Mouse (Mus musculus): ENCODE data around the gene Runx3.

The Runx3 gene

DNA sequence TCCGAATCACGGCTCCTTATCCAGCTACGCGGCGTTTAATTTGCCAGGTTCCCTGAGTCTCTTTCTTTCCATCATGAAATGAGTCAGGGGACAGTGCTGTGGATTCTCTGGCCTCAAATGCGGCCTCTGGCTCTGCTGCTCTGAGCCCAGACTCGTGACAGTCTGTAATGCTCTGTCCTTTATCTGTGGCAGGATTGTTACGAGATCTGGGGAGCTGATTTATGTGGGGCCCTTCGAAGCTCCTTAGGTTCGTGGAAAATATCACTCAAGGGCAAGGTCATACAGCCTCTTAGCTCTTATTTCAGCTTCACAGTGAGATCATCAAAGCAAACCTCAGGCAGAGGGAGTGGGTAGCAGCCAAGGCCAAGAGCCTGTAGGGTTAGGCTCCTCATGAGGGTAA is 6.2 kb upstream of the Runx3 start:
- DNase-seq (ENCODE audit: low spot score in 2 of 2): no peak

DNA sequence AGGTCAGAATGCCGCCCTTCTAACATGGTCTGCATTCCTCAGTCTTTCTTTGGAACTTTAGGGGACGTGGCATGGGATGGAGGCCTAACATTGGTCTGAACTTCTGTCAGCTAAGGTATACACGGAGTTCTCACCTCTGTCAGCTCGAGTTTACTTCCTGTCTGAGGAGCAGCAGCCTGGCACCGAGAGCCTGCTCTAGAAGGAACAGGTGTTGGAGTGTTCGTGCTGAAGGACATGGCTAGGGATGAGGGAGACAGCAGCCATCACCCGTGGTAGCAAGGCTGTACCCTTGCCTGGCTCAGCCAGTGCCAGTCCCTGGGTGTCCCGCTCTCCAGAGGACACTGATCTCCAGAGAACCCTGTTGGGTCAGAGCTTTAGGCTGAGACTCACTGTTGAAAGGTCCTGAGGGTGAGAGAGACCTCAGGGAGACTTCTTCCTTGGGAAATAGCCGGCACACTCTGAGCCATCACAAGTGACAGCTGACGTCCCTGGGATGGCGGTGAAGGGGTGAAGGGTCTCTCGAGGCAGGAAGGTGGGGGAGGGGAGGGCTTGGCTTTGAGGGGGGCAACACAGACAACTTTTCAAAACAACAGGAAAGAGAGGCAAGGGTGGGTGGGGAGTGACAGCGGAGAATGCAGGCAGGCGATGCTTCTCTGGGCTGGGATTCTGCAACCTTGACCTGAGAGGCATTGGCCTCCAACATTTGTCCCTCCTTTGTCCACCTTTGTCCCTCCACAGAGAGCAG is 4.9 kb upstream of the Runx3 start:
- no peak for DNase-seq (ENCODE audit: low spot score in 2 of 2)

DNA sequence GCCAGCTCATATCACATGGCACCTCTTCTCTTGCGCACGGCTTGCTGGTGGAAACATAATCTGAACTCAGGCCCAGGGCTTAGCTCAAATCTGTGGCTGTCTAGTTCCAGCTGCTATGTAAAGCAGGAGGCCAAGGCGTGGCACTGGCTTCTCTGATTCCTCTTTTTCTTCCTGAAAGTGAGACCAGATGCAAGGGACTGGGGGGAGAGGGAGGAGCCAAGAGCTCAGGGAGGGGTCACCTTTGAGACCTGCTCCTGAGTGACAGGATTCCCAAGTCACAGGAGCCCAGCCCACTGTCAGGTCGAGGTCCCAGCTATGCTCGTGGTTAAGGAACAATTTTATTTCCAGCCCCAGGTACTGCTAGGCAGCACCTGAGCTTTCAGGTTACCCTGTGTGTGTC is 4.1 kb upstream of the Runx3 start:
- DNase-seq (ENCODE audit: low spot score in 2 of 2): no peak

DNA sequence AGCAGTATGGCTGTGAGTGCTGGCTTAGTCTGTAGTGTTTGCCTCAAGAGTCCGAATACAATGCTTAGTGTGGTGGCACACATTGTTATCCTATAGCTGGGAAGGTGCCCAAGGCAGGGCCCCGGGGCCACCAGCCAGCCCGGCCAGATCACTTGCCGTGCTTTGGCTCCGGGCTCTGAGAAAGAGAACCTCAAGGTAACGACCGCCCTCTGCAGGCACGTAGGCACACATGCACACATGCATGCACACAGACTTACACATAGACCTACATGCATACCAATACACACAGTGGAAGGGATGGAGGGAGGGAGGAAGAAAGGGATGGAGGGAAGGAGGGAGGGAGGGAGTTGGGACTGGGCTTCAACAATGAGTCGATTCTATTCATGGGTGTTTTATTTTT is 2.6 kb upstream of the Runx3 start:
- DNase-seq (ENCODE audit: low spot score in 2 of 2): no peak

DNA sequence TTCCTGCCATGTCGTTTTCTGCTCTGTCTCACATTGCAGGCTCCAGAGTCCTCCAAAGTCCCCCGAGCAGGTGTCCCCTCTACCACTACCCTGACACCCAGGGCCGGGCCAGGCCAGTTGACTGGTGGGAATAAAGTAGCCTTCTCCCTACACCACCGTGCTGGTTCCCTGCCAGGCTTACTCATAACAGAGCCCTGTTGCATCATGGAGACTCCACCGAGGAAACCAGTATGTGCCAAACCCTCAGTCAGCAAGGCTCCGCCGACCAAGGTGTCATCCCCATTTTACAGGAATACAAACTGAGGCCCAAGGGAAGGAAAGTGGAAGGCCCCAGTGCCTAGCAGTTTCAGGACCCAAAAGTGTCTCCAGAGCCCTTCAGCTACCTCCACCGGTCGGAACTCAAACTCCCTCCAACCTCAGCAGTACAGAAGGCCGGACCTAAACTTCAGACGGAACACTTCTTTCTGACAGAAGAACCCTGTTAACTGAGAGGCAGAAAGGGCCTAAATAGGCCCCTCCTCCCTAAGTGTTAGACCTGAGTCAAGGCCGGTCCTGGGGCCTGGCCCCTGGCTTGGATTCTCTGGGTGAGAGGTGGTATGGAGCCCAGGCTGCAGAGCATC is 1.5 kb upstream of the Runx3 start:
- DNase-seq (ENCODE audit: low spot score in 2 of 2): no peak

DNA sequence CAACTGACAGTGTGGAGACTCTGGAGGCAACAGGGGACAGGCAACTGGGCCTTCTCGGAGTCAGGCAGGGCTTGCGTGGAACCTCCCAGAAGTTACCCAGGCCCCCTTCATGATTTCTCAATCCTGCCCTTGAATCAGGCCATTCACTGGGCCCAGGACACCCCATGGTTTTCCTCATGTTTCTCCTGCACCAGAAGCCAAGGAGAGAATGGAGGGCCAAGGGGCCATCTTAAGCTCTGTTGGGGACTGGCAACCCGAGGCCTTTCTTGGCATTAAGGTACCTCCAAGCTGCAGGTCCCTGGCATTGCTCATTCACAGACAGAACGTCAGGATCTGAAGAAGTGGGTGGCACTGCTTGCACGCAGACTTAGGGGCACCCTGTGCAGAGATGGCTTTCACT is 3.3 kb downstream of the Runx3 start:
- no peak for DNase-seq (ENCODE audit: low spot score in 2 of 2)

DNA sequence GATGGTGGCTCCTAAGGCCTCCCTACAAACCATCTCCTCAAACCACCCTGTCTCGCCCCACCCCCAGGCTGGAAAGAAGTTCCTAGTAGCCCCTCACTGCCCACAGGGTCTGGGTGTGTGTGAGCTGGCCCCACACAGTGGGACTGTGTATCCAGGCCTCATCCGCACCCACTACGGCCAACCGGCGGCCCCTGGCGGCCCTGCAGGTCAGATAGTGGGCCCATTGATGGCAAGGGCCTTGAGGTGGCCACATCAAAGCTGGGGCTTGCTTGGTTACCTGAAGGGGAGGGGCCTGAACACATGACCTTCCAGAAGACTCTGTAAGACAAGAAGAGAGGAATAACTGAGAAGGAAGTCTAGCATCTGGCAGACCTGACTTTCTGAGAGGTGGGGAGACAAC is 4.3 kb downstream of the Runx3 start:
- DNase-seq (ENCODE audit: low spot score in 2 of 2): no peak

DNA sequence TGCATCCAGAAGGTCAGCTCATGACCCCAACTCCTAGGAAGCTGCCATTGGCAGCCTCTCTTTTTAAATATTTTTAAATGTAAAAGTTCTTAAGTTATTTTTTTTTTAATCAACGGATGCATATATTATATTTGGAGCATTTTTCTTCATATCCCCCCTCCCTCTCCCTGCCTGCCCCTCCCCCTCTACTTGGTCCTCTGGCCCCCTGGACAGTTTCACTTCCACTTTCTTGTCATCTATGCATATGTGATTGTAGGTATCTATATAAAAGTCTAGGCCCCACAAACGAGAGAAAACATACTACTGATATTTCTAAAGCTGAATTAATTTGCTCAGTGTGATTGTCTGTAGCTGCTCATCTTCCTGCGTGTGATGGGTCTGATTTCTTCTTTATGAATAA is 4.7 kb downstream of the Runx3 start:
- DNase-seq (ENCODE audit: low spot score in 2 of 2): no peak

DNA sequence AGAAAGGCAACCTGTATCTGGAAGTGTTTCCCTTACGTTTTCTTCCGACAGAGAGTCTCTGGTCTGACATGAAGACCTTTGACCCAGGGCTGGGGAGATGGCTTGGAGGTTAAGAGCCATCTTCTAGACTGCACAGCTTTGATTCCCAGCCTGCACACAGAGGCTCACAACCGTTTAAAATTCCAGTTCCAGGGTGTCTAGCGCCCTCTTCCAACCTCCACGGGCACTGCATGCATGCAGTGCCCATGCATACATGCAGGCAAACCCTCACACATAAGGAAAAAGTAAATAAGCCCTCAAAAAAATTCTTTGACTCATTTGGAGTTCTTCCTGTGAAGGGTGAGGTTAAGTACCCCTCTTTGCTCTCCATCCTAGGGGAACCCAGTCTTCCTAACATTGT is 5.9 kb downstream of the Runx3 start:
- no peak for DNase-seq (ENCODE audit: low spot score in 2 of 2)

DNA sequence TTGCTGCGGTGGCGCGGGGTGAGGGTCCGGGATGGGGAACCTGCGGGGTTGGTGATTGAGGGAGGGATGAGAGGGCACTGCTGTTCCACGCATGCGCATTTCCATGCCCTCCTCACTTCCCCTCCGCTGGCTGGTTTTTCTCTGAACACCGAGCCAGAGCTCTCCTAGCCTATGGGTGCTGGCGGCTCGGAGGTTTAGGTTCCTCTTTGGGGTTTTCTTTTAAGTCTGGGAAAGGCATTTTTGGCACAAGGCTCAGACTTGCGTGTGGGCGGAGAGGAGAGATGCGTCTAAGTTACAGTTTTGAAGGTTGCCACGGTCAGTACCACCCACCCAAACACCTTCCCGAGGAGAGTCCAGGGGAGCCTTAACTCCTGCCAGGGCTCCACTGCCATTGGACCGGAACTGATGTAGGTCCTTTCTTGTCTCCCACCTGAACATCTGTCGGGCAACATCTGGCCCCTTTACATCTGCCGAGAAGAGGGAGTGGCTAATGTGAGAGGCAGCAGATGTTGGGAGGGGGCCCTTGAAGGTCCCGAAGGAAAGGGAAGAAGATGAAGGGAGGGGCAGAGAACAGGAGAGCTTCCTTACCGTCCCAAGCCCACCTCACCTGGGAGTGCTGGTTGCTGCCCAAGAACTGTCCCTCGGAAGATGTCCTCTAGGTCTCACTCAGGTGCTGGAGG is 8.5 kb downstream of the Runx3 start:
- DNase-seq (ENCODE audit: low spot score in 2 of 2): no peak

DNA sequence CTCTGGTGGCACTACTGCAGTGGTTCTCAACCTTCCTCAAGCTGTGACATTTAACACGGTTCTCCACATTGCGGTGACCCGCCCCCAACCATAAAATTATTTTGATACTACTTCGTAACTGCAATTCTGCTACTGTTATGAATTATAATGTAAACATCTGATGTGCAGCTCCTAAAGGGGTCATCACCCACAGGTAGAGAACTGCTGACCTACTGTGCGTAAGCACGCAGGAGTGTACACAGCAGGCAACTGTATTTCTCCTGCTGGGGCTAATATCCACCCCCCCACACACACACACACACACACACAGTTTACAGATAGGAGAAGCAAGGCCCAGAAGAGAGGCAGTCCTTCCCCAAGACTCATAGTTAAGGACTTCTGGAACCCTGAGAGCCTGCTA is 9.7 kb downstream of the Runx3 start:
- no peak for DNase-seq (ENCODE audit: low spot score in 2 of 2)

DNA sequence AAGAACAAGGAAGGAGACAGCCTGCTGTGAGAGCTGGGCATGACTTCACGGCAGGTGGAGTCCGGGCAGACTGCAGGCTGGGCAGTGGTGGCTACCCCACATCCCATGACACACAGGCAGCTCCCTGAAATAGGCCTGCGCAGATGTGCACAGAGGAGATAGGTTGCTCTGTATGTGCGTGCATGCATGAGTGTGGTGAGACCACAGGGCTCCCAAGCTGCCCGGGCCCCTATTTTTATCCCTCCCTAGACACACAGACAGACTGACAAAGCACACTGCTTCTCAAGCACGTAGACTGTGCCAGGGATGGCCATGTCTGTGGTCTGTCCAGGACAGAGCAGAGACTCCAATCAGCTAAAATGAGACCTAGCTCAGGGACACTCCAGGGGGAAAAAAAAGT is 10.7 kb downstream of the Runx3 start:
- DNase-seq (ENCODE audit: low spot score in 2 of 2): no peak

DNA sequence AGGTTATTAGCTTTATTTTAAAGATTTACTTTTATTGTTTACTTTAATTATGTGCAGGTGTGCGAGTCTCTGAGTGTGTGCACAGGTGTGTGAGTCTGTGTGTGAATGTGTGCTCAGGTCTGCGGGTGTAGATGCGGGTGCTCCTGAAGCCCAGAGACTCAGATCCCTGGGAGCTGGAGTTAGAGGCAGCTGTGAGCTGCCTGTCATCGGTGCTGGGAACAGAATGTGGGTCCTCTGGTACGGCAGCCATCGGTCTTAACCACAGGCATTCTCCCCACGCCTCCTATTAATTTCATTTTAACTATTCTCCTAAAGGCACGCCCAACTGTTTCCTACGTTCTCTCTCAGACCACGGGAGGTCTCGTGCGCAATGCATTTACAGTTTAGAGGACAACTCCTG is 12.3 kb downstream of the Runx3 start:
- no peak for DNase-seq (ENCODE audit: low spot score in 2 of 2)

DNA sequence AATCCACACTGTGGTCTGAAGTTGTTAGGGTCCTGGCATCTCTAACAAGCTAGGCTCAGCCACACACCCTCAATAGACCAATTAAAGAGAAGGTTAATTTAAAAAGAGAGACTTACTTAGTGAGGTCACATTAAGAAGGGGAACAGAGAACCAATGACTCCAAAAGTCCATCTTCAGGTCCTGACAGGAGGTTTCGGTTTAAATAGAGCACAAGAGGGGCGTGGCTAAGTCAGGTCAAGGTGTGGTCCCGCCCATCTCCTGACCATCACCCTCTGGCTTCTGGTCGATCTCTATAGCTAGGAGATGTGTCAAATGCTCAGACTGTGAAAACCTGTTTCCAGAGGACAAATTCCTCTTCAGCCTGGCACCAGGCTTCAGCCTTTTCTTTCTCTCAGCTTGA is 13.3 kb downstream of the Runx3 start:
- DNase-seq (ENCODE audit: low spot score in 2 of 2): no peak

DNA sequence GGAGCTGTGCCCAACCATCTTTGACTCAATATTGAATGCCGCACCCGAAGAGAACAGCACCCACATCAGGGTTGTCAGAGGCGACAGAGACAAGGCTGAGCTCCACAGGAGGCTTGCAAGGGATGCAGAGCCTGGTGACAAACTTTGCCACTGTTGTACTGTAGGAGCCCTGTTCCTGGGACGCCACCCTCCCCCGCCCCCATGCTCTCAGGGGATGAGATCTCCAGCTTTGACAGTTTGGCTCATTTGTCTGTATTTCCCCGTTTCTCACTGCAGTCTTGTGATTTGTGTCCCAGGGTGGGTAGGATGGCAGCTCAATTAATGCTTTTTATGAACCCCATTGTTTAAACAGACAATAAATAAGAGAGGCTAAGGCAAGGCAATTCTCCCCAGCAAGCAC is 14.9 kb downstream of the Runx3 start:
- no peak for DNase-seq (ENCODE audit: low spot score in 2 of 2)

DNA sequence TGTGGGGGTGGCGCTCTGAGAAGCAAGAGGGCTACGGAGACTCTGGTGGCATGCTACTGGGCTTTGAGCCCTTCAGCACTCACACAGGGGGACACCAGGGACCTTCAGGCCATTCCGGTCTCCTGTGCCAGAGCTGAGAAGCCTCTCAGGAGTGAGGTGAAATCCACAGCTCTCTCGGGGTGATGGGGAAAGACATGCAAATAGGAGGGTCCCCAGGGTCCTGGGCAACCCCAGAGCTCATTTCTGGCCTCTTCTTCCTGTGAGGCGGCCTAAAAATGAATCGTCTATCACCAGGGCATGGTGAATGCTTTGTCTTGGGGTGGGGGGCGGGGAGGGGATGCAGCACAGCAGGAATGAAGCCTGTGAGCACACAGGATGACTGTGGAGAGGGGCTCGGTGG is 15.8 kb downstream of the Runx3 start:
- DNase-seq (ENCODE audit: low spot score in 2 of 2): no peak

DNA sequence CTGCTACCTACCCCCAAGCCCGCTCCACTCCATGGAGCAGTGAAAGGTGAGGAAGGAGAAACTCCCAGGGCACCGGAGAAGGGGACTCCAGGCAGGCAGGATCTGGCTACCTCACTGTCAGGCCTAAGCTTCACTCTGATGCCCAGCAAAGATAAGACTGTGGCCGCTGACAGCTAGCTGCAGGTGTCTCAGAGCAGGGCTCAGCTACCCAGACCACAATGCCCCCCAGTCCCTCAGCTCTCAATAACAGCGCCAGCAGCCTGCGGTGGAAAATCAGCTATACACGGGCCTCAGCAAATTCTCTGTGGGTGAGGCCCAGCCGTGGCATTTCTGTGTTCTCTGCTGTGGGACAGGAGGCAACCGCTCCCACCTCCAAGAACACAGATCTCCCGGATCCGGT is 16.2 kb downstream of the Runx3 start:
- no peak for DNase-seq (ENCODE audit: low spot score in 2 of 2)

DNA sequence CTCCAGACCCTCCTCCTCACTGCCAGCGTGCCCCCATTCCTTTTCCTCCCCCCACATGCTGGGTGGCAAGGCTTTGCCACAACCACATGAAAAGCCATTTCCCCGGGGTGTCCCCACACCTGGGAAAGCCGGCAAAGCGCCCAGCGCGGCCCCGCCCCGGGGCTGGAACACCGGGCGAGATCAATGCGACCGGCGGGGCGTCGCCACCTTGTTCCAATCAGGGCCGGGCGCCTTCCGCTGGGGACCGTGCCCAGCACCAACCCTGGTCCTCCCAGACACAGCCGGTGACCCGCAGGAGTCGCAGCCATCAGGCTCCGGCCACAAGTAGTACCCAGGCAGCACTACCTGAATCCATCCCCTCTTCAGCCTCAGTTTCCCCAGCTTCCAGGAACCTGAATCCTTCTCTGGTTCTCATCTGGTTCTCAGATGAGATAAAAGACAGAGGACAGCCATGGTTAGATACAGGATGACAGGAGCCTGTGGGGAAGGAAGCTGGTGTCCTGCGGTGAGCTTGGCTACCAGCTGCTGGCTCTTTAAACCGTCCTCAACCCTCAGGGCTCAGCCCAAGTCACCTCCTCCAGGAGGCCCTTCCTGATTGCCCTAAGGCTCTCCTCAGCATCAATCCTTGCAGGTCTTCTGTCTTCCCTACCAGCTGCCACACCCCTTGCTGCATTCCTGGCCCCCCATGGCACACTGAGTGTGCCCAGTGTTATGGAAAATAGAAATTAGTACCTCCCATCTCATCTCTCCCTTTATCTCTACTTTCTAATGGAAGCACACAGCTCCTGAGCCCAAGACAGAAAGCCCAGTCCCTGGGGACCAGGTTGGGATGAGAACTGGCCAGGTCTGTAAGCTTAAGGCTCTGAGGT is 20.4 kb downstream of the Runx3 start:
- no peak for DNase-seq (ENCODE audit: low spot score in 2 of 2)

DNA sequence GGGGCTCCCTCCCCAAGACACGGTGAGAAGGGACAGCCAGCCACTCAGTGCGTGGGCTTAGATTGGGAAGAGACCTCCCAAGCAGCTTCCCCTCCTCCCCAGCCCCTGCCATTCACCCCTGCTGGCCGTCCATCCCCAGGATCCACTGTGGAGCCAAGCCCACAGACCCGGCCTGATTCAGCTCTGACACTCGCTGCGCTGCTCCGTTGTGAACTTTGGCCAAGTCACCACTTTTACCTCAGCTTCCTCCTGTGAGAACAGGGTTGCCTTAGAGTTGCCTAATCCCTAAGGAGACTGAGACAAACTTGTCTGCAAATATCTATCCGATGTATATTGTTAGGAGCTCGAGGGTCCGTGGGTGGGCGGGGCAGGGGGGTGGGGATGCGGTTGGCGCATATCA is 21.3 kb downstream of the Runx3 start:
- DNase-seq (ENCODE audit: low spot score in 2 of 2): no peak

DNA sequence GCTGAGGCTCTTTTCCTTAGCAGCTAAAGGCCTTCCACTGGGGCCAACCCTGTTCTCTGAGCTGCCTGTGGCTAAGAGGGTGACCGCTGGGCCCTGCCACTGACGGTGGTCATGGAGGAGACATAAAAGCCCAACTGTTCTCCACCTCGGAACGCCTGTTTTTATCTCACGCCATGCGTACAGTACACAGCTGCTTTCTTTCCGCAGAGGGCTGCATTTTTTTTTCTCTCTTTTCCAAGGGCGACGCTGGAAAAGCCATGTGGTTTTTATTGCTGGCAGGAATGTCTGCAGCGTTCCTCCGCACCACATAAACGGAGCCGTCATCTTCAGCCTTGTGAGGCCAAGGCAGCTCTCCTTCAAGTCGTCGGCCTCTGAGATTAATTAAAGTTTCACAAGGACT is 26.3 kb downstream of the Runx3 start:
- DNase-seq (ENCODE audit: low spot score in 2 of 2): no peak

DNA sequence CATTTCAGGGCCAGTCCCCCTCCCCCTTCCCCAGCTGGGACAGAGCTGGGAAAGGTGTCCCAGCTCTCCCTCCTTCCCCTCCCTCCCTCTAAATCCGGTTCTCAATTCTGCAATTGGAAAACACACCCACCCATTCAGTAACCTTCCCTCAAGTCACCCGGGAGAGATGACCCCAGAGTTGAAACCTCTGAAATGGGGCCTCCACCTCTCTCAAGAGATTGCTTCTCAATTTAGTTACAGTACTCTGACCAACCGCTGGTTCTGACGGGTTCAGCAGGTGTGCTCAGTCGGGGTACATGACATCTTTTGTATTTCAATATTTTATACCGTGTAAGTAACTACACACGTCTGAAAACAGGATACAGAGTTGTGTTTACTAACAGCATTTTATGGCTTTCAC is 28.2 kb downstream of the Runx3 start:
- no peak for DNase-seq (ENCODE audit: low spot score in 2 of 2)

DNA sequence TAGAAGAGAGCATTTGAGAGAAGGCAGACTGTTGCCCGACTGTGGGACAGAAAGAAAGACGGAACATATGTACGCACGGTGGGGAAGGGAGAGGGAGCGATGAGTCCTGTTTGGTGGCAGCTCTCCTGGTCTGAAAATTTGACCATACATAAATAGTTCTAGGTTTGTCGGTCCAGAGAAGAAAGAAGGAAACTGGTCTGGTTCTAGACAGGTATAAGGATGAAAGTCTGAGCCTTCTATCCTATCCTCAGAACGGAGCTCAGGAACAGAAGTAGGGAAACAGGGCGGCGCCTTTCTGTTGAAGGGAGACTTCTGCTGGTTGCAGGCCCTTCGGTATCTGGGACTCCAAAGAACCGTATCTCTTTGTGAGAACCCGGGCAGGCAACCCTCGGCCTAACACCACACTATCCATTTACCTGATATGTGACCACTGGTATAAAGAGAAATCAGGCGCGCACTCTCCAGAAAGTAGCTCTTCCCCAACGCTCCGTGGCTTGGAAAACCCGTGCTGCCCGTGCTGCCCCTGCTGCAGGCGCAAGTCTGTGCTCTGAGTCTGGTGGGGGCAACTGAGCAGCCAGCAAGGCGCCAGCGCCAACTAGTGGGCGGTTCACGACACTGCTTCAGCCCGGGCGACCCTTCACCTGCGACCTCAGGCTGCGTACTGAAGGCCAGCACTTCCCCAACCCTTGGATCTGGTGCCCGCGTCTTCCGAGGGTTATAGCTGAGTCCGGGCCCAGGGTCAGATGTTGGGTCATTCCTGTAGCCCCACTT is 29.8 kb downstream of the Runx3 start:
- DNase-seq (ENCODE audit: low spot score in 2 of 2): peak; percentile 30 to 55

All from urinary bladder, postnatal 36 days (tissue).